Mouse (Mus musculus): ENCODE measurements at regions not wholly inside any gene's neighbourhood (a gene's known extent, or its start where the extent isn't known, plus 50 kb on each side); places are given as distances from the start of the nearest gene placed in this dataset.

GRCm38 (mm10) chr17:9907077-9907476 is 237.6 kb upstream of the Pabpc6 start:
- no peak for DNase-seq (ENCODE audit: low spot score)

GRCm38 (mm10) chr17:9905501-9906462 is 236.3 kb upstream of the Pabpc6 start:
- DNase-seq (ENCODE audit: low spot score): peak; percentile 62

DNA sequence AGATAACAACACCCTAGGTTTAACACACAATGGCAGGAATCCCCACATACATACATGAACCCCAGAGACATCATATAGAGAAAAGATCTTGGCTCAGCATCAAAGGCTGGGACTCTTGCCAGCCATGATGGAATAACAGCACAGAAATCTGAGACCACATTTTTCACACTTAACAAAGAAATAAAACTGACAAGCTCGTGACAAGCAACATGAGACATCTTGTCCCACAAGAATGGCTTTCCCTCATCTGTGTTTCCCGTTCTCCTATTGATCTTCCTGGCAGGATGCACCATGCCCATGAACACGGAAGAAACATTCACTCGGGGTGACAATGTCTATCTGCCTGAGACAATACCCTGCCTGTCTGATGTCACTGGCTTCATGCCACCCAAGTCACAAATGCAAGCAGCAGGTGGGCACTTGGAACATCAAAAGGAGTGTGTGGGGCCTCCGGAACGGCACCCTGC is 235.0 kb upstream of the Pabpc6 start:
- DNase-seq (ENCODE audit: low spot score): peak; percentile 33

DNA sequence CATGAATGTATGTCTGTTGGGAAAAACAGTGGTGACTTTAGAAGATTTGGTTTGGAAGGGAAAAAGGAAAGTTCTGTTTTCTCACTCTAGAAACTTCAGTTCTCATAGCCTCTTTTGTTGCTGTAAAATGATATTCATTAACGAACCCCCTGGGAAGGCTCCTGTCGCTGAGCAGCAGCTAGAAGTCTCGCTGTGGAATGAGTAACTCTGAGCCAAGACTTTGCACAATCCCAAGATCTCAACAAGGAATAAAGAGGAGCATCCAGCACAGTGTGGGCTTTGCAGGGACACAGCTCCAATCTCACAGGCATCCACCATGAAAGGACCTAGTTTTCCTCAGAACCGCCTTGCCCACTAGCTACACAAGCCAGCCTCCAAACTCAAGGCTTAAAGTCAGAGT is 233.8 kb upstream of the Pabpc6 start:
- no peak for DNase-seq (ENCODE audit: low spot score)

DNA sequence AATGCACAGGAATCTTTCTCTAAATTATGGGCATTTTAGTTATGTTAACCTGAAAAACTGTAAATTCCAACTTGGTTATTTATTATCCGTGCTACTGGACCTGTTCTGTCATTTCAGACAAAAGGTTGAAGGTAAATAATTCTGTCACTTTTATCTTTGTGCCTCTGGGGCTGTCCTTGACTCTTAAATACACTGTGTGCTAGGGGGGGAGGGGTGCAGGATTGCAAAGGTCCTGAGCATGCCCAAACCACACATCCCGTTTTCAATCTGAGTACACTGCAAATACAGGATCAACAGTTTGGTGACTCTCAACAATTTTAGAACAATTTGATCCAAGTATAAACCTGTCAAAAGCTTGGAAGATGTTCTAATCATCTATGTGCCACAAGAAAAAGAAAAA is 227.4 kb upstream of the Pabpc6 start:
- no peak for DNase-seq (ENCODE audit: low spot score)

DNA sequence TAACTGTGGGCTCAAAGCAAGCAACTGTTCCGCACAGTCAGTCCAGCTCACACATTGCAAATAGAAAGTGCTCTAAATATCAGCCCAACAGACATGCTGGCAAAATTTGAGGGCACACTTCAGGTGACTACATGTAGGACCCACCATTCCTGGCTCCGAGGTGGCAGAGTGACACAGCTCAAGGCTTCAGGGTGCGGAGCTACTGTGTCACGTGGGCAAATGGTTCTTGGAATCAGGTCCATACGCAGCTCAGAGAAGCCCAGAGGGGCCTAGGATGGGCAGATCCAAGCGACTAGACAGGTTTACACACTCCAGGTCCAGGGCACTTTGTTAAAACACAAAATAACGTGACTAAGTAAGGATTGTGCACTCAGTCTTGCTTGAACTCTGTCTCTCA is 226.2 kb upstream of the Pabpc6 start:
- DNase-seq (ENCODE audit: low spot score): no peak

DNA sequence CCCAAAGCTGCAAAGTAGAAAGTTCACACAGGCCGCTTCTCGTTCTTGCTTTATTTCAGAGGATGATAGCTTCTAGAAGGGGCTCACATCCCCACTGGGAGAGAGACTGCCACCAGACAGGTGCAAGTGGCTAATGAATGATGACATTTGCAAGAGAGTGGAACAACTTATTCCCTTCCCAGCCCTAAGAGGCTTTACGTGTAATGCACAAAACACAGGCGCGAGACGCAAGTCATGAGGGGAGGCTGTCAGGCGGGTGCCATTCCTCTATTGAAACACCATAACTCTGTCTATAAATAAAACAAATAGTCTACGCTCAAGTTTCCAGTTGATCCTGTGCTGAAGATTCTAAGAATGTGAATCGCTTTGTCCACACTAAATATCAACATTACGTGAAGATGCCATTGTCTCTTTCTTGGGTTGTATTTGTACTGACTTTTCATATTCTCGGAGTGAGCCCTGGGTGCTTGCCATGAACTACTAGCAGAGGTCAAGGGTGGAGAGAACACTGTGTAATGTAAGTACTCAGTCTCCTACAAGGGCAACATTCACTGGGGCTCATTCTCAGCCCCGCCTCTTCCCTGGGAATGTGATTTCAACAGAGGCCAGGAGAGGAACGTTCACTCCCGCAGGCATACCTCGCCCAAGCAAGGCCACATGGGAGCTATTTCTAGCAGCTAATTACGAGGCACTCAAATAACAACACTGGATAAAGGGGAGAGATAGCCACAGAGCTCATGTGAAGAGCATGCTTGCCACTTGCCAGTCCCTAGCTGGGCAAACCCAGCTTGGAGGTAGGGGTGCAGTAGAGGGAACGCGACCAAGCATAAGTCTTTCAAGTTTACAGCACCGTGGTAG is 225.5 kb upstream of the Pabpc6 start:
- no peak for DNase-seq (ENCODE audit: low spot score)

DNA sequence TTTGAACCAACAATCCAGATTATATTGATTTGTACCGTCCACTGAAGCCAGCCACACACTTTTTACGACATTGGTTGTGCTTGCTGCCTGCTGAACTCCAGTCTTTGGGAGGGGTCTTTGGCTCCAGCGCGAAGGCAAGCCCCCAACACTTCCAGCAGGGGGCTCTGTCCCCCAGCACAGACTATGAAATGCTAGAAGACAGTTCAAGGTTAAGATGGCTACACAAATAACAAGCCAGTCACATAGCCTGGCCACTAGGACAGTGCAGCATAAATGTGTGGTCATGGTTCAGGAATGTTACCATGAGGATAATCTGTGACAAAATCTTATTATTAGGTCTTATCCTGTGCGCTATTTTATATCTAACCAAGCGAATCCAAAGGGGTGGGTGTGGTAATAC is 224.4 kb upstream of the Pabpc6 start:
- no peak for DNase-seq (ENCODE audit: low spot score)

GRCm38 (mm10) chr17:9892776-9893175 is 223.3 kb upstream of the Pabpc6 start:
- no peak for DNase-seq (ENCODE audit: low spot score)

DNA sequence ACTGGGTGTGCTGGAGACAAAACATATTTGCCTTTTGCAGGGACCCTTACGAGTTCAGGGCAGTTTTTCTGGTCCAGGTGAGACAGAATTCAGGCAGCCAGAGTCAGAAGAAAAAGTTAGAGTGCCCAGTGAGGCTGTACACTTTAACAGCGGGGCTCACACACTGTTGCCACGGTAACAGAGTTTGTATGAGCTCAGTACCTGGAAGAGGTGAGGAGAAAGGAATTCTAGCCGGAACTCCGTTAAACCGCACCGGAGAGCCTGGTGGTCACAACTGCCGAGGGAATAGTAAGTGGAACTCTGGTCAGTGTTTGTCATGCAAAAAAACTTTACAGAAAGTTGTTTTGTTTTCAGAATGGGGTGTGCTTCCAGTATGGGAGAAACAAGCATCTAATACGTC is 222.6 kb upstream of the Pabpc6 start:
- DNase-seq (ENCODE audit: low spot score): no peak

DNA sequence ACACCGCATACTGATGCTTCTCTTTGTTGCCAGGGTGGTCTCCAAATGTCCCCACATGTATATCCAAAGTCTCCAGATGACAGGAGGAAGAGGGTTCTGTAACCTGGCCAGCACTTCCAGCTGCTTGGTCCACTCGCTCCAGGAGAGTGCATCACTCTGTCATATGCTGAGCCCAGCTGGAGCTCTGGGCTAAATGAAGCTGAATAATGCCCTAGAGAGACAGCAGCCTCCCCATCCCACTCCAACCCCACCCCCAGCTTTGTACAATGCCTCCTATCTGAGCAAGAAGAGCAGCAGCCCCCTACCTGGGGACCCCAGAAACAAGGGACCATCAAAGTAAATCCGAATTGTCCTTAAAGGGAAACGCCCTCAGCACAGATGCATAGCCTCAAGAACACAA is 219.0 kb upstream of the Pabpc6 start:
- DNase-seq (ENCODE audit: low spot score): no peak

- DNase-seq (ENCODE audit: low spot score): no peak
Measured at GRCm38 (mm10) chr17:9885110-9885509, 215.6 kb upstream of the Pabpc6 start.

DNA sequence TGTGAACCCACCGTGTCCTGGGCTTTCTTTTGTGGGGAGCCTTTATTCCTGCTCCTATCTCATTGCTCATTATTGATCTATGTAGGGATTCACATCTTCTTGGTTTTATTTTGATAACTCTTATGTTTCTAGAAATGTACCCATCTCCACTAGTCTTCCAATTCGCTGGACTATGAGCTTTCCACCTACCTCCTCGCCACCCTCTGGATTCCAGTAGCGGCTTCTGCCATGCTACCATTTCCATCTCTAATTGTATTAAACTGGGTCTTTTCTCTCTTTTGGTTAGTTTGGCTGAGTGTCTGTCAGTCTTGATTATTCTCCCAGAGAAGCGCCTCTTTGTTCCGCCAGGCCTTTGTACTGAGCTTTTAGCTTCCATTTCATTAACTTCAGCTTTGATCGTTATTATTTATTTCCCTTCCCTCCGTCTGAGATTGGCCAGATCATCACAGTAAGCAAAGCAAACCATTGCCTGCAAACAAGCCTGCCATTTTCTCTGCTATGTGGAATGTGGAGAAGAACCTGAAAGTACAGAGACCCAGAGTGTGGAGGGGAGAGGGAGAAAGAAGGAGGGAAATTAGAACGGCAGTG is 213.2 kb upstream of the Pabpc6 start:
- DNase-seq (ENCODE audit: low spot score): no peak

GRCm38 (mm10) chr17:9879556-9880206 is 210.2 kb upstream of the Pabpc6 start:
- DNase-seq (ENCODE audit: low spot score): peak; percentile 60

- no peak for DNase-seq (ENCODE audit: low spot score)
Measured at GRCm38 (mm10) chr17:9873695-9874094, 204.2 kb upstream of the Pabpc6 start.

DNA sequence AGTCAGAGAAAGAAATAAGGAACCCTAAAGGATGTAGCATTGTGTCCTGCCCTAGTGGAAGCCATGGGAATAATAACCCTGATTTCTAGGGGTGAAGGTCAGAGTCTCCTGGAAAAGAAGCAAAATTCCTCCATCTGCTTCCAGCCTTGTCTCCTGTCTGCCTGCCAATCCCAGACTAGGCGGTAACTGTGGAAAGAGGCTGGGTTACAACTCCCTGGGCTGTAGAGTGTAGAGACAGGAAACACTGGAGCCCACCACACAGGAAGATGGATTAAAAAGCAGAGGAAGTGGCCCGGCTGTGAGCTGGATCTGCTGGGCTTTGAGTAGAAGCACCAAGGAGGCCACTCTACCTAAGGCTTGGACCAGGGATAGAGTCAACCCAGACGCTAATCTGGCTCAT is 200.7 kb upstream of the Pabpc6 start:
- no peak for DNase-seq (ENCODE audit: low spot score)

DNA sequence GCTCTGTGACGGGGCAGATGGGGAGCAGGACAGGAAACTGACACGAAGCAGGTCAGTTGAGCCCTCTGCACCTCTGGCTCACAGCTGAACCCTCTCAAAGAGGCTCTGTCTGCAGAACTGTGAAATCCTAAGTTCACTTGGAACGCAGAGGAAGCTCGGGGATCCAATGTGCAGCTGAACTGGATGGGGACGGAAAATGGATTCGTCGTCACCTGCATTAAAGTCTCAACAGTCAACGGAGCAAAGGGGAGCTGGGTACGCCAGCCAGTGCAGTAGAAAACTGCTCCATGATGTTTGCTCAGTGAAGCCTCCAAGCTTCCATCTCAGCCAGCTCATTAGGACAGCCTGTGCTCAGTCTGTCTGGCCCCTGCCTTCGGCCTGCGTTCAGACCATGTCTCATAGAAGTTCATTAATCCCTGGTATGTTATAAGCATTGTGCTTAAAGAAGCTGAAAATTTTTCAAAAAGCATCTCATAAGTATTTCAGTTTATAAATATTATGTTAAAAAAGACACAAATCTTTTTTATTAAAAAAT is 199.3 kb upstream of the Pabpc6 start:
- DNase-seq (ENCODE audit: low spot score): no peak

GRCm38 (mm10) chr17:9864254-9864653 is 194.7 kb upstream of the Pabpc6 start:
- DNase-seq (ENCODE audit: low spot score): no peak

DNA sequence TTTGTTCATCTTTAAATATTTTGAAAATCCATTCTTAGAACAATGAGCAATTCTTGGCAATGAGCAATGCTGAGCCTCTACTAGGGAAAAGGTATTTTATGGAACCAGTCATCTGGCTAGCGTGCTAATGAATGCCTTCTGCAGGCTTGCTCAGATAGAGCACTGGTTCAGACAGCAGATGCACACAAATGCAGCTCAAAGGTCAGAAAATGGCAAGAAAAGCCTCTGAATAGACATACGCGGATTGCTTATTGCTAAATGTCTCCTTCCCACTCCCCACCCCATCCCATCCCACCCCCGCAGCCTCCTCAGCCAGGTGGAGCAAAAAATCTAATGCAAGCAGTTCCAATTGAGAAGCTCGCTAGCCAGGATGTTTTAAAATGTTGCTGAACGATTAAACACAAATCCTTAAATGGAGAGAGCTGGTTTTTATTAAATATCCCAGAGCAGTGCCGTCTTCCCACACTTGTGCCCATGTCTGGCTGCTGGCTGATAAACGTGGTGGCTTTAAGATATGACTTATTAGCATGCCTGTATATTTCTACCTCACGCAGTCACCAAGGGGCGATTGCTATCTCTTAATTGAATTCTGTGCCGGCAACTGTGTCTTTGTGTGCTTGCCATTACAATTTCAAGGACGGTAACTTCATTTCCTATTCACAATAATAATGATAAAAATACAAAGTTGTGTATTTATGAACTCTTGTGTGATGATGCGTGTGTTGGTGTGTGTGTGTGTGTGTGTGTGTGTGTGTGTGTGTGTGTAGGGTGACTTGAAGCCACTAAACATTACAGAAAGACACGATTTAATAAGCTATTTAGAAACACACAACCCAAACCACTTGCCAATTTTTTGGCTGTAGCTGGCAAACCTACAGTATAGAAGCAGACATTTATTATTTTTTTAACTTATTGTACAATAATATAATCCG is 192.7 kb upstream of the Pabpc6 start:
- no peak for DNase-seq (ENCODE audit: low spot score)

- peak; percentile 61 for DNase-seq (ENCODE audit: low spot score)
Measured at GRCm38 (mm10) chr17:9861346-9861745, 191.8 kb upstream of the Pabpc6 start.

Data from layer of hippocampus, adult 11-12 months (tissue).